Mouse (Mus musculus) lung, postnatal 0 days (tissue): ENCODE data around the gene Scn1b. TPM values are rescaled to one million over a fixed set of nuclear protein-coding genes. Genes with fewer than 3 reads are reported as not detected.

Source experiments
- ATAC-seq: fragments of 200-750 bp; cut with Nextera tagmentation; 2 replicates; pipeline ENCODE4 v1.8.0; 2017; ENCODE audit warnings: moderate library complexity
- DNase-seq: peaks from one replicate; pipeline ENCODE4 v3.0.0-alpha.2; 2016; ENCODE audit warnings: low spot score
- H3K27ac ChIP-seq: fragments of 300-500 bp; sonication (generic); 2 replicates; pipeline ENCODE4 v1.5.1; 2014; ENCODE audit warnings: antibody characterized with exemption, mild to moderate bottlenecking, low read length, mixed read lengths
- H3K27me3 ChIP-seq: fragments of 300-500 bp; sonication (generic); replicated peaks from 2 replicates; pipeline ENCODE4 v1.6.1; 2014; ENCODE audit warnings: low read length, mixed read lengths; ENCODE audit not compliant: insufficient read depth
- H3K36me3 ChIP-seq: fragments of 300-500 bp; sonication (generic); 2 replicates; pipeline ENCODE4 v1.6.1; 2014; ENCODE audit warnings: low read length, mixed read lengths; ENCODE audit not compliant: insufficient read depth
- H3K4me1 ChIP-seq: fragments of 300-500 bp; sonication (generic); 2 replicates; pipeline ENCODE4 v1.6.1; 2014; ENCODE audit warnings: antibody characterized with exemption, low read depth, low read length, mixed read lengths; ENCODE audit not compliant: insufficient read depth
- H3K4me2 ChIP-seq: fragments of 300-500 bp; sonication (generic); replicated peaks from 2 replicates; pipeline ENCODE4 v1.6.1; 2014; ENCODE audit warnings: low read depth, mild to moderate bottlenecking, low read length, moderate library complexity, mixed read lengths
- H3K4me3 ChIP-seq: fragments of 300-500 bp; sonication (generic); 2 replicates; pipeline ENCODE4 v1.5.1; 2014; ENCODE audit warnings: low read depth, low read length
- H3K9ac ChIP-seq: fragments of 300-500 bp; sonication (generic); replicated peaks from 2 replicates; pipeline ENCODE4 v1.6.1; 2014; ENCODE audit warnings: low read depth, mild to moderate bottlenecking
- H3K9me3 ChIP-seq: fragments of 300-500 bp; sonication (generic); 2 replicates; pipeline ENCODE4 v1.6.1; 2016; ENCODE audit warnings: low read length, mixed read lengths
- CTCF ChIP-seq: IDR thresholded peaks from 2 replicates; pipeline ENCODE4 v1.5.1; 2016; ENCODE audit warnings: antibody characterized with exemption, mild to moderate bottlenecking
- EP300 ChIP-seq: IDR thresholded peaks from 2 replicates; pipeline ENCODE4 v1.6.1; 2016; ENCODE audit warnings: antibody characterized with exemption, mild to moderate bottlenecking, control low read depth
- WGBS: fragments of 180-500 bp; shearing (Covaris S2); extraction: QIAGEN DNeasy Blood & Tissue Kit; methylation state at CpG from one replicate; pipeline ENCODE4 v1.1.7; 2014; 5-methylcytosine and 5-hydroxymethylcytosine counted together
- polyA plus RNA-seq: library from polyadenylated mRNA; unstranded; fragments of >200 nt; fragmentation: Nextera tagmentation; extraction: Ambion mirVana; gene quantifications from 2 replicates; pipeline ENCODE4 v1.2.1, GENCODE M21; 2015

The Scn1b gene
- polyA plus RNA-seq, 1 experiment from 2014 or later = 4.9 TPM

- H3K27ac ChIP-seq = peak overlapping the region; percentile 22; the same call in 1 of the 2 replicates
Observed at GRCm38 (mm10) chr7:31114646-31115045, 12.2 kb downstream of the Scn1b start.

GRCm38 (mm10) chr7:31113800-31114199 is 13.0 kb downstream of the Scn1b start:
- Histone ChIP-seq H3K9ac (no peak overlapping the region), H3K4me1 (peaks cover 5% of the 10 kb centered on the region), H3K4me2 (no peak overlapping the region), H3K36me3 (no peaks in the 10 kb centered on the region), H3K9me3 (no peaks in the 10 kb centered on the region), H3K27me3 (no peaks in the 10 kb centered on the region), H3K4me3 (no peak overlapping the region), H3K27ac (no peak overlapping the region)
- TF ChIP-seq EP300 = no peak
- no peak for TF ChIP-seq CTCF
- WGBS = 85% methylated on average over 6 of the region's 6 CpGs
- no peak for ATAC-seq
- DNase-seq = no peak

More at GRCm38 (mm10) chr7:31114646-31115045, 12.2 kb downstream of the Scn1b start:
- Histone ChIP-seq H3K9ac (peak overlapping the region; percentile 6; the same call in 1 of the 2 replicates), H3K4me3 (peak overlapping the region; percentile 6; the same call in 1 of the 2 replicates), H3K4me1 (peaks cover 5% of the 10 kb centered on the region), H3K4me2 (peak overlapping the region; percentile 45), H3K36me3 (no peaks in the 10 kb centered on the region), H3K27me3 (no peaks in the 10 kb centered on the region), H3K9me3 (no peaks in the 10 kb centered on the region)
- TF ChIP-seq EP300 = no peak
- TF ChIP-seq CTCF = peak; percentile 57
- ATAC-seq (peak; percentile 4), DNase-seq (no peak)
- 53% methylated on average over 10 of the region's 10 CpGs for WGBS

- Histone ChIP-seq H3K27ac (no peak overlapping the region), H3K27me3 (no peaks in the 10 kb centered on the region), H3K9ac (no peak overlapping the region), H3K4me2 (no peak overlapping the region), H3K9me3 (no peaks in the 10 kb centered on the region), H3K4me1 (peaks cover 5% of the 10 kb centered on the region), H3K36me3 (no peaks in the 10 kb centered on the region), H3K4me3 (no peak overlapping the region)
- 40% methylated on average over 4 of the region's 4 CpGs for WGBS
- DNase-seq (no peak), ATAC-seq (no peak)
- TF ChIP-seq CTCF (no peak), EP300 (no peak)
Observed at GRCm38 (mm10) chr7:31112036-31112435, 14.8 kb downstream of the Scn1b start.

- Histone ChIP-seq H3K4me2 (no peak overlapping the region), H3K4me3 (no peak overlapping the region), H3K36me3 (no peaks in the 10 kb centered on the region), H3K27me3 (no peaks in the 10 kb centered on the region), H3K4me1 (peaks cover 5% of the 10 kb centered on the region), H3K9ac (no peak overlapping the region), H3K27ac (no peak overlapping the region), H3K9me3 (no peaks in the 10 kb centered on the region)
- ATAC-seq (no peak), DNase-seq (no peak)
- no peak for TF ChIP-seq CTCF
- no peak for TF ChIP-seq EP300
- whole genome bisulfite sequencing = 74% methylated on average over 15 of the region's 15 CpGs
Observed at GRCm38 (mm10) chr7:31110861-31111385, 15.9 kb downstream of the Scn1b start.

GRCm38 (mm10) chr7:31109796-31110195 is 17.0 kb downstream of the Scn1b start:
- TF ChIP-seq CTCF = no peak
- no peak for TF ChIP-seq EP300
- no peaks in the 10 kb centered on the region for H3K36me3 ChIP-seq
- no peaks in the 10 kb centered on the region for H3K4me1 ChIP-seq
- DNase-seq = no peak
- no peak overlapping the region for H3K4me3 ChIP-seq
- 83% methylated on average over 5 of the region's 5 CpGs for WGBS
- no peak overlapping the region for H3K9ac ChIP-seq
- no peak for ATAC-seq
- no peak overlapping the region for H3K4me2 ChIP-seq
- H3K27me3 ChIP-seq = no peaks in the 10 kb centered on the region
- no peak overlapping the region for H3K27ac ChIP-seq
- H3K9me3 ChIP-seq = no peaks in the 10 kb centered on the region

- Histone ChIP-seq H3K36me3 (no peaks in the 10 kb centered on the region), H3K9me3 (no peaks in the 10 kb centered on the region), H3K9ac (no peak overlapping the region), H3K27ac (no peak overlapping the region), H3K4me2 (no peak overlapping the region), H3K4me3 (no peak overlapping the region), H3K27me3 (no peaks in the 10 kb centered on the region), H3K4me1 (no peaks in the 10 kb centered on the region)
- TF ChIP-seq CTCF (no peak), EP300 (no peak)
- DNase-seq (peak; percentile 77), ATAC-seq (peak; percentile 59)
- 19% methylated on average over 7 of the region's 7 CpGs for WGBS
Observed at GRCm38 (mm10) chr7:31109091-31109490, 17.7 kb downstream of the Scn1b start.
